Mouse (Mus musculus): Measurements from ENCODE around the gene Olfr1224-ps1.
"Not testable (repeated sequence)": the region's sequence is repeated elsewhere in the genome, so short reads cannot be mapped to it uniquely, and the experiment has no call there.

The Olfr1224-ps1 gene

DNA sequence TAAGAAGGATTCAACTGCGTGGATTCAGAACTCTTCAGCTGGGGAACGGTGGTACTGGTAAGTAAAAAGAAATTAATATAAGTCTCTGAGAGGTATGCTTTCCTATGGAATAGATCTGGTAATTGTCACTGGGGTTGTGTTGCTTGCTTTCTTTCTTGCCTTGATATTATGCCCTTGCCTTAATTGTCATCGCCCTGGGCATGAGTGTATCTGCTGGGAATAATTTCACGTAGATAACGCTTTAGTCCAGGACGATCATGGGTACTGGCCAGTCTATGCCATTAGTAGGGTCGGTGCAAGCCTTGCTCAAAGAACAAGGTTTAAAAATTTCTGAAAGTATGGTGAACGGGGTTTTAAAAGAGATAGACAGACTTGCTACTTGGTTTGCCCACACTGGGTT, at the start of gene Olfr1224-ps1:
Gene Olfr1224-ps1, minus strand, starts transcription at position 101 of the 400 bp plus-strand sequence.
- not testable (repeated sequence) for DNase-seq (ENCODE audit: low read depth, low spot score)

DNA sequence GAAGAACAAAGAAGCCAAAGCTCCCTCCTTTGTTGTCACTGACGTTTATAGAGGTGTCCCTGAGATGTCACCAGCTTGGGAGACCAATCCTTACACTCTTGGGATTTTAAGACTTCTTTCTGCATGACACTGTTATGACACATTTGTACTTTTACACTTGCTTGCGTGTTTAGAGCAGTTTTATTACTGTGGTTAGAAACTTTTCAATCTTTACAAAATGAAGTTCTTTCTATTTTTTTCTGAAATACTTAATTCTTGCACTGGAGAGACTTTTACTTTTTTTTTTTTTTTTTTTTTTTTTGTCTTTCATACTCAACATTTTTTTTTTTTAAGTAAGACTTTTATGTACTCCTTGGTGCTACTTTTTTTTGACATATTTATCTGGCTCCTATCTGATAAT, 36.1 kb upstream of the Olfr1224-ps1 start, which contains the start of gene Olfr1226:
Gene Olfr1226, minus strand, starts transcription at position 101 of the 400 bp plus-strand sequence.
- no peak for DNase-seq (ENCODE audit: low read depth, low spot score)

DNA sequence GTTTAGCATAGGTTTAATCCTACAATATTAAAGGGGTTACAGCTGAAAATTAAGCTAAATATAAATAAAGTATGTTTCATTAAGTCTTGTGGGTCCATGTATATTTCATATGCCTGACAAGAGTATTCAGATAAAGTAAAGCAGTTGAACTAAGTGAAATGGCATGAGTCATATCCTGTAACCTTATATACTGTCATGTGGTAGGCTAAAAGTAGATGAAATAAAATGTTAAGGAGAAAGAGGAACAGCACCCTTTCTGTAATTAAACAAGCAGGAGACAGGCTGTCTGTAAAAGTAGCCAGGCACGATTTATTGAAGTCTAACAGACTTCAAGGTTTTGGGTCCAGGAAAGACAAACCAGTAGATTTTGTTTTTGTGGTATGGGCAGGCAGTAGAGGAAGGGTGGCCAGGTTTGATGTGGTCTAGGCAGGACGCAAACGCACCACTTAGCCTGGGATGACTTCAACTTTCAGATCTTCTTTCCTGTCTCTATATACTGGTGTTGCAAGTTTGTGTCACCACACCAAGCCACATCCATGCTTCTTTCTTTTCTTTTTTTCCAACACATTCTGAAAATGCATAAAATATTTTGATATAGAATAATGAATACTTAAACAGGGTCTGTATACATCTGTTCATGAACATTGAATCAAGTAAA, 32.6 kb upstream of the Olfr1224-ps1 start:
- DNase-seq (ENCODE audit: low read depth, low spot score) = no peak

DNA sequence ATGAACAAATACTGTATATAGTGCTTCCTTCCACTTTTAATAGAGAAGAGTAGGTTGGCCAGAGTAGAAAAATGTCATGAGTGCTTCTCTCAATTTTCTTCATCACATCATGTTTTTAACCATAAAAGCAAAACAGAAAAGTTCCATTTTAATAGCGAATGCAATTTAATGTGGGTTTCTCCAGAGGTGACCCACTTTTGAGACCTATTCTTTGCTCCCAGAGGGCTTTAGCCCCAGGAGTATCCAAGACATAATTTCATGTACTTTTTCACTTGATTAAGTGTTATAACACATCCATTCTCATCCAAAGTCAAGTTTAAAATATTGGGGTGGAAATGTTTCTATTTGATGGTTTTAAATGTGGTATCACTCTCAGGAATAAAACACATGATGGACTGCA, 10.7 kb upstream of the Olfr1224-ps1 start, which contains the start of gene Olfr1225:
Gene Olfr1225, minus strand, starts transcription at position 101 of the 400 bp plus-strand sequence.
- no peak for DNase-seq (ENCODE audit: low read depth, low spot score)

DNA sequence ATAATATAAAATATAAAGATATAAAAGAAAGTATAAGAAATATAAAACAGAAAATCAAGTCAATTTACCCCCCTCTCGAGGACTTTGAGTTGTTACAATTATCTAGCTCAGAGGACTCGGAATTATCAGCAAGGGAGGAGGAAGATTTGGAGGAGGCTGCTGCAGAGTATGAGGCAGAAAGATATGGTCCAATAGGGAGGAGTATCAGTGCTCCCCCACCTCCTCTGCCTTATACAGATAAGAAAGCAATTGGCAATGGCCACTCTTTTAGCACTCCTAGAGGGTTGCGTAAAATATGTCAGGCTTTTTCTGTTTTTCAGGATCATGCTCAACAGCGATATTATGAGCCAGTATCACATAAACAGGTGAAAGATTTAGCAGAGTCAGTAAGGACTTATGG, 820 bp upstream of the Olfr1224-ps1 start:
- not testable (repeated sequence) for DNase-seq (ENCODE audit: low read depth, low spot score)

DNA sequence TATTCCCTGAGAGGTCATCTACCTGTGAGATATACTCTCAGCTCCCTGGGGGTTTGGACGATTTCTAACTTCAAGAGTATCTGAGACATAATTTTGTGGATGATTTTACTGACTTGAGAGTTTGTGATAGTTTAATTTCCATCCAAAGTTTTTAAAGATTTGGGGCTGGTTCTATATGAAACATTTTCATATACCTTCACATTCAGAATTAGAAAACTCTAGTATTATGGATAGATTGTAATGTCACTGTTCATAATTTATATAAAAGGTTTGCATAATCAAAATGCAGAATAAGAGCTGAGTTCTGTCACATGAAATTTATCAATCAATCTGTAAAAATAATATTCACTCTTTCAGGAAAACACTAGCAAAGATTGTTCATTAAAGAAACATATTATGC, 12.4 kb downstream of the Olfr1224-ps1 start, which contains the start of gene Olfr1223:
Gene Olfr1223, minus strand, starts transcription at position 101 of the 400 bp plus-strand sequence.
- DNase-seq (ENCODE audit: low read depth, low spot score) = no peak

DNA sequence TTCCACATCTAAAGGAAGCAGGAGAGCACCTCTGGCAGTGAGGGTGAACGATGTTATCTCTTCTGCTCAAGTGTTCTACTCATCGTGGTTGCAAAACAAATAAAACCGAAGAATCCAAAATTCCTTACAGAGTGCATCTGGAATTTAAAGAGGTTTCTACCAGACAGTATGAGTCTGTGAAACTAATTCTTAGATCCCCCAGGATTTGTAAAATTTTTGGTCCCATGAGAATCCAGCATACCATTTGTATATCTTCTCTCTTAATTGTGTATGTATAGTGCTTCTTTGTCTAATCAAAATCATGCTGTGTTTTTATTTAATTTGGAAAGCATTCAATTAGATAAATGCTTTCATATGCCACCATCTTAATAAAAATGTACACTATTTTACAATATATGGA, 30.9 kb downstream of the Olfr1224-ps1 start, which contains the start of gene Olfr1222:
Gene Olfr1222, minus strand, starts transcription at position 101 of the 400 bp plus-strand sequence.
- DNase-seq (ENCODE audit: low read depth, low spot score) = no peak

DNA sequence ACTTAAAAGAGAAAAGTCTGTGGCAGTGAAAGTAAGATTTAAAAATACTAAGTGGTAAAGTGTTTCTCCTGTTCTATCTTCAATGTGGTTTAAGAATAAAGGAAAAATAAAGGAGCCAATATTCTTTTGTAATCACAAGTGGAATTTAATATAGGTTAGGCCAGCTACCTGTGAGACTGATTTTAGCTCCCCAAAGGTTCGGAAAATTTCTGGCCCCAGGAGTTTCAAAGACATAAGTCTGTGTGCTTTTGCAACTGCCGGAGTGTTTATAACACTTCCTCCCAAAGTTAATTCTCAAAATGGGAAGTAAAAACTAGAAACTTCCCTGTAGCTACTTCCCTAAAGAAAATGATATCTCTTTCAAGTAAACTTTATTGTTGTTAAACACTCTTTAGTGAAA, 46.7 kb downstream of the Olfr1224-ps1 start, which contains the start of gene Olfr1221:
Gene Olfr1221, minus strand, starts transcription at position 101 of the 400 bp plus-strand sequence.
- DNase-seq (ENCODE audit: low read depth, low spot score) = no peak

DNA sequence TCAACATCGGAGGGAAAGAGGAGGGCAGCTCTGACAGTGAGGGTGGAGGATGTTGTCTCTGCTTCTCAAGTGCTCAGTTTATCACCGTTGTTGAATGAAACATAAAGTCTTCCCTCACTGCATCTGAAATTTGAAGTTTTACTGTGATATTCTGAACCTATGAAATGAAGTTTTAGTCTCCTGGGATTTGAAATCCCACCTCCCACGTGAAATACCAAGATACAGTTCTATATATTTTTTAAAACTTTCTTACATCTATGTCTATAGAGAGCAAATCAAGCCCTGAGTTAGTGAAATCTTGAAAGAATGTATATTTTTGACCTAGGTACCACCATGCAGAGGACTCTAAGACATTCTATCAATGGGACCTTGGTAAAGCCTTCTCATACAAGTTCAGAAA, 57.2 kb downstream of the Olfr1224-ps1 start, which contains the start of gene Olfr1220:
Gene Olfr1220, minus strand, starts transcription at position 101 of the 400 bp plus-strand sequence.
- no peak for DNase-seq (ENCODE audit: low read depth, low spot score)

DNA sequence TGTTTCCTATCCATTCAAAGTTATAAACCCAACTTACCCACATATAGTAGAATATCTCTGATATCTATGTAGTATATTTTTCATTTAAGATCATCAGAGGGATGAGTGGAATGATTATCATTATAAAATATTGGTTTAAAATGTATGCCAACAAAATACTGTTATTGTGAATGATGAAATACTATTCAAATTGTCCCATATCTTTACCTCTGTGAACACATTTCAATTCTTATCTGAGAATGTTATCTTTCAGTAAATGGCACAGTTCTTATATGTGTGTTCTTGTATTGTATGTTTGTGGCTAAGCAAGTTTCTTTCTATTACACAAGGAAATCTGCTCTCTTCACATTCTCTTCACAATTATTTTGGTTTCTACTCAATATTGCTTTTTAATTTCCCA, 58.2 kb downstream of the Olfr1224-ps1 start:
- no peak for DNase-seq (ENCODE audit: low read depth, low spot score)
